Mouse (Mus musculus) MEL (cell line): ENCODE results near the gene Fgfrl1.

Experiments
- EP300 ChIP-seq, 2 experiments: IDR thresholded peaks; 2 replicates each; pipeline ENCODE4 v1.6.1; 2011; ENCODE audit warnings: improper control_type of control experiment in 2 of 2, low read length in 2 of 2, low read depth in 1 of 2, mild to moderate bottlenecking in 1 of 2
- MYC ChIP-seq: IDR thresholded peaks from 2 replicates; pipeline ENCODE4 v1.6.1; 2011; ENCODE audit warnings: low read depth, mild to moderate bottlenecking, low read length, improper control_type of control experiment, moderate library complexity
- POLR2A ChIP-seq, 2 experiments: IDR thresholded peaks; 2 replicates each; pipeline ENCODE4 v1.6.1; 2011 to 2012; ENCODE audit warnings: low read length in 2 of 2, mild to moderate bottlenecking in 2 of 2, control low read depth in 1 of 2, improper control_type of control experiment in 1 of 2, low read depth in 1 of 2, moderate library complexity in 1 of 2; ENCODE audit not compliant: control insufficient read depth in 1 of 2, insufficient read depth in 1 of 2, poor library complexity in 1 of 2
- POLR2AphosphoS2 ChIP-seq: IDR thresholded peaks from 2 replicates; pipeline ENCODE4 v1.6.1; 2011; ENCODE audit warnings: low read length, improper control_type of control experiment
- SIN3A ChIP-seq: IDR thresholded peaks from 2 replicates; pipeline ENCODE4 v1.6.1; 2012; ENCODE audit warnings: low read length, improper control_type of control experiment, inconsistent platforms
- TAL1 ChIP-seq: IDR thresholded peaks from 2 replicates; pipeline ENCODE4 v1.6.1; 2012; ENCODE audit warnings: mild to moderate bottlenecking, inconsistent platforms, low read length, moderate library complexity, mixed read lengths
- TBP ChIP-seq: IDR thresholded peaks from 2 replicates; pipeline ENCODE4 v1.8.0; 2011; ENCODE audit warnings: low read depth, low read length, improper control_type of control experiment
- USF1 ChIP-seq: IDR thresholded peaks from 2 replicates; pipeline ENCODE4 v1.6.1; 2014; ENCODE audit warnings: low read depth, mild to moderate bottlenecking, inconsistent platforms, low read length, improper control_type of control experiment, moderate library complexity

- no peak for TF ChIP-seq USF1
- TF ChIP-seq POLR2A (IDR thresholded peaks at IDR 0.05; ENCODE audit: control insufficient read depth in 1 of 2, insufficient read depth in 1 of 2, low read depth in 1 of 2, low read length in 2 of 2, poor library complexity in 1 of 2), result no peak
- no peak for TF ChIP-seq SIN3A
- no peak for TF ChIP-seq TBP
- TF ChIP-seq POLR2AphosphoS2, result no peak
- no peak for TF ChIP-seq EP300 (IDR thresholded peaks at IDR 0.05; ENCODE audit: low read depth in 1 of 2, low read length in 2 of 2)
- no peak for TF ChIP-seq TAL1
- no peak for TF ChIP-seq MYC
These were observed 34.8 kb upstream of the Fgfrl1 start for GRCm38 (mm10) chr5:108657406-108657805.
